Mouse (Mus musculus): ENCODE measurements around the gene Fads6.

DNA sequence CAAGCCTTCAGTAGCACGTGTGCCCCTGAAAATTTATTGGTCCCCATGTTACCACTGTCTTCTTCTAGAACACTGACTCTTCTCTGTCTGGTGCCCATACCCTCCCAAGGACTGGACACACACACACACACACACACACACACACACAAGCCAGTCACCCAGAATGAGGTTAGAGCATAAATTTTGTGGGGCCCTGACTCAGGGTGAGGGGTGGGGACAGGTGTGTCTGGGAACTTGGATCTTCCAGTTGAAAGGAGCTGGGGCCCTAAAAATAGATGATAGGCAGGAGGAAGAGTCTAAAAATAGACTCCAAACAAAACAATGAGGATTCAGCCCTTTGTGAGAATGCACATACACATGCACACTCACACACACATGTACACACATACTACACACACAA is 11.3 kb upstream of the Fads6 start:
- no peak for TF ChIP-seq EP300 (IDR thresholded peaks at IDR 0.05; ENCODE audit: low read depth in 1 of 2, low read length in 2 of 2)
- TF ChIP-seq MEF2A (IDR thresholded peaks at IDR 0.05; ENCODE audit: extremely low read depth, insufficient replicate concordance, low read depth, low read length, poor library complexity, severe bottlenecking), result no peak
- no peak for TF ChIP-seq POLR2AphosphoS2 (IDR thresholded peaks at IDR 0.05; ENCODE audit: low read length)
- no peak for TF ChIP-seq RCOR1 (IDR thresholded peaks at IDR 0.05; ENCODE audit: low read depth, low read length)
- no peak for TF ChIP-seq TAL1 (IDR thresholded peaks at IDR 0.05; ENCODE audit: low read length)
- no peak for TF ChIP-seq ELF1 (IDR thresholded peaks at IDR 0.05; ENCODE audit: low read depth, low read length)
- no peak for TF ChIP-seq CHD1 (IDR thresholded peaks at IDR 0.05; ENCODE audit: low read depth, low read length)
- TF ChIP-seq CHD2 (IDR thresholded peaks at IDR 0.05; ENCODE audit: low read length), result no peak
- no peak for TF ChIP-seq MAFK (IDR thresholded peaks at IDR 0.05; ENCODE audit: borderline replicate concordance, low read depth, low read length)
- no peak for TF ChIP-seq CTCF (IDR thresholded peaks at IDR 0.05 in 2 of 3, conservative IDR thresholded peaks at IDR 0.05 in 1 of 3; ENCODE audit: control insufficient read depth in 1 of 3, insufficient read depth in 1 of 3, low read depth in 2 of 3, low read length in 3 of 3, poor library complexity in 1 of 3, severe bottlenecking in 1 of 3)
